Mouse (Mus musculus) stomach, adult 2 months (tissue): Measurements from ENCODE around the gene Smarce1. TPM values are rescaled to one million over a fixed set of nuclear protein-coding genes. Genes with fewer than 3 reads are reported as not detected.

Source experiments
- polyA plus RNA-seq: library from polyadenylated mRNA; depleted of rRNA; stranded (reverse); fragments of >200 nt; gene quantifications from 2 replicates; pipeline ENCODE4 v1.2.3, GENCODE M21; 2012; rRNA removed

Smarce1 gene
- 3.5 and 4.1 TPM in 2 replicates for polyA plus RNA-seq

GRCm38 (mm10) chr11:99230261-99231048 is at the start of gene Smarce1:
Gene Smarce1 (minus strand): TSS chr11:99231017.

GRCm38 (mm10) chr11:99243820-99244374 is 13.1 kb upstream of the Smarce1 start, which contains the start of gene Krt222:
Gene Krt222 (minus strand): TSS chr11:99244085.

Other genes with a start within 250 kb of the Smarce1 start
- 1.8 and 5.1 TPM in 2 replicates for gene Gjd3, start 248.0 kb downstream of the Smarce1 start, polyA plus RNA-seq
- gene Top2a, start 206.8 kb downstream of the Smarce1 start, polyA plus RNA-seq = 0.35 and 1.1 TPM in 2 replicates
- 88.4 and 198 TPM in 2 replicates for gene Igfbp4, start 189.8 kb downstream of the Smarce1 start, polyA plus RNA-seq
- 4.9 and 8.7 TPM in 2 replicates for gene Tns4, start 141.7 kb downstream of the Smarce1 start, polyA plus RNA-seq
- 0.48 and 1.6 TPM in 2 replicates for gene Ccr7, start 75.9 kb downstream of the Smarce1 start, polyA plus RNA-seq
- not detected in 2 replicates for gene Krt222, start 13.1 kb upstream of the Smarce1 start, polyA plus RNA-seq
- not detected in 2 replicates for gene Krt24, start 54.2 kb upstream of the Smarce1 start, polyA plus RNA-seq
- not detected in 2 replicates for gene Krt25, start 91.9 kb upstream of the Smarce1 start, polyA plus RNA-seq
- not detected in 2 replicates for gene Krt26, start 106.9 kb upstream of the Smarce1 start, polyA plus RNA-seq
- gene Krt27, start 120.1 kb upstream of the Smarce1 start, polyA plus RNA-seq = not detected in 2 replicates
- not detected in 2 replicates for gene Krt28, start 143.9 kb upstream of the Smarce1 start, polyA plus RNA-seq
- 321 and 430 TPM in 2 replicates for gene Krt10, start 158.3 kb upstream of the Smarce1 start, polyA plus RNA-seq
- 0.58 and 0.89 TPM in 2 replicates for gene Krt12, start 191.2 kb upstream of the Smarce1 start, polyA plus RNA-seq
- 24.2 and 29.7 TPM in 2 replicates for gene Krt20, start 207.1 kb upstream of the Smarce1 start, polyA plus RNA-seq